Mouse (Mus musculus): ENCODE measurements around the gene Egfl8. TPM values are rescaled to one million over a fixed set of nuclear protein-coding genes. Genes with fewer than 3 reads are reported as not detected.

Egfl8 gene
- polyA plus RNA-seq, 1 experiment from 2014 or later, result 6.1 TPM

- Histone ChIP-seq H3K9me3 (replicated peaks; ENCODE audit: control insufficient read depth, low read length, poor library complexity, severe bottlenecking) (no peaks in the 10 kb centered on the region), H3K4me2 (ENCODE audit: low read length) (peak overlapping the region; percentile 80), H3K4me3 (ENCODE audit: low read depth, low read length) (no peak overlapping the region), H3K9ac (ENCODE audit: low read depth, low read length) (no peak overlapping the region; the same call in 1 of the 2 replicates), H3K4me1 (ENCODE audit: control insufficient read depth, insufficient read depth, low read length) (peaks cover 49% of the 10 kb centered on the region), H3K27me3 (ENCODE audit: control insufficient read depth, insufficient read depth, low read depth, low read length) (no peaks in the 10 kb centered on the region), H3K36me3 (ENCODE audit: control insufficient read depth, insufficient read depth, low read length) (peaks cover 7% of the 10 kb centered on the region; the same call in 1 of the 2 replicates), H3K27ac (ENCODE audit: low read length) (peak overlapping the region; percentile 97)
- 68% methylated on average over 15 of the region's 15 CpGs for whole genome bisulfite sequencing
- ATAC-seq, result no peak
These were observed 25.4 kb downstream of the Egfl8 start for GRCm38 (mm10) chr17:34590154-34590987.

GRCm38 (mm10) chr17:34589681-34590101, 26.1 kb downstream of the Egfl8 start, which contains the start of gene Gpsm3:
TSS of gene Gpsm3 (plus strand) at chr17:34589806.
- WGBS, result 31% methylated on average over 7 of the region's 7 CpGs
- Histone ChIP-seq H3K4me1 (ENCODE audit: control insufficient read depth, insufficient read depth, low read length) (peaks cover 47% of the 10 kb centered on the region), H3K27me3 (ENCODE audit: control insufficient read depth, insufficient read depth, low read depth, low read length) (no peaks in the 10 kb centered on the region), H3K27ac (ENCODE audit: low read length) (no peak within 1 kb of the TSS; the same call in 1 of the 2 replicates), H3K4me3 (ENCODE audit: low read depth, low read length) (no peak within 1 kb of the TSS), H3K4me2 (ENCODE audit: low read length) (peak within 1 kb of the TSS; percentile 80; the same call in 1 of the 2 replicates), H3K36me3 (ENCODE audit: control insufficient read depth, insufficient read depth, low read length) (0 out of 2 replicates have a peak, but pooled peaks cover 2% of the 10 kb centered on the region), H3K9me3 (replicated peaks; ENCODE audit: control insufficient read depth, low read length, poor library complexity, severe bottlenecking) (no peaks in the 10 kb centered on the region), H3K9ac (ENCODE audit: low read depth, low read length) (no peak within 1 kb of the TSS)
- ATAC-seq, result no peak

GRCm38 (mm10) chr17:34589206-34589605, 26.6 kb downstream of the Egfl8 start:
- H3K27me3 ChIP-seq (ENCODE audit: control insufficient read depth, insufficient read depth, low read depth, low read length), result no peaks in the 10 kb centered on the region
- no peaks in the 10 kb centered on the region for H3K36me3 ChIP-seq (ENCODE audit: control insufficient read depth, insufficient read depth, low read length)
- H3K9me3 ChIP-seq (replicated peaks; ENCODE audit: control insufficient read depth, low read length, poor library complexity, severe bottlenecking), result no peaks in the 10 kb centered on the region
- WGBS, result 52% methylated on average over 7 of the region's 7 CpGs
- H3K4me3 ChIP-seq (ENCODE audit: low read depth, low read length), result no peak overlapping the region
- H3K4me1 ChIP-seq (ENCODE audit: control insufficient read depth, insufficient read depth, low read length), result peaks cover 42% of the 10 kb centered on the region
- ATAC-seq, result no peak
- H3K27ac ChIP-seq (ENCODE audit: low read length), result no peak overlapping the region
- H3K9ac ChIP-seq (ENCODE audit: low read depth, low read length), result no peak overlapping the region
- no peak overlapping the region for H3K4me2 ChIP-seq (ENCODE audit: low read length)

GRCm38 (mm10) chr17:34588767-34589166, 27.0 kb downstream of the Egfl8 start:
- H3K27ac ChIP-seq (ENCODE audit: low read length), result no peak overlapping the region
- no peaks in the 10 kb centered on the region for H3K27me3 ChIP-seq (ENCODE audit: control insufficient read depth, insufficient read depth, low read depth, low read length)
- H3K36me3 ChIP-seq (ENCODE audit: control insufficient read depth, insufficient read depth, low read length), result no peaks in the 10 kb centered on the region
- H3K9ac ChIP-seq (ENCODE audit: low read depth, low read length), result no peak overlapping the region
- 67% methylated on average over 3 of the region's 3 CpGs for WGBS
- no peak overlapping the region for H3K4me2 ChIP-seq (ENCODE audit: low read length)
- H3K4me1 ChIP-seq (ENCODE audit: control insufficient read depth, insufficient read depth, low read length), result peaks cover 38% of the 10 kb centered on the region
- ATAC-seq, result no peak
- no peaks in the 10 kb centered on the region for H3K9me3 ChIP-seq (replicated peaks; ENCODE audit: control insufficient read depth, low read length, poor library complexity, severe bottlenecking)
- H3K4me3 ChIP-seq (ENCODE audit: low read depth, low read length), result no peak overlapping the region

- ATAC-seq, result no peak
These were observed 28.0 kb downstream of the Egfl8 start for GRCm38 (mm10) chr17:34587814-34588213.

GRCm38 (mm10) chr17:34587423-34587811, 28.4 kb downstream of the Egfl8 start:
- H3K4me1 ChIP-seq (ENCODE audit: control insufficient read depth, insufficient read depth, low read length), result peaks cover 32% of the 10 kb centered on the region
- no peaks in the 10 kb centered on the region for H3K27me3 ChIP-seq (ENCODE audit: control insufficient read depth, insufficient read depth, low read depth, low read length)
- peak overlapping the region; percentile 90 for H3K9ac ChIP-seq (ENCODE audit: low read depth, low read length)
- under 1% methylated on average over 49 of the region's 50 CpGs for WGBS
- H3K36me3 ChIP-seq (ENCODE audit: control insufficient read depth, insufficient read depth, low read length), result no peaks in the 10 kb centered on the region
- H3K4me3 ChIP-seq (ENCODE audit: low read depth, low read length), result peak overlapping the region; percentile 71
- no peaks in the 10 kb centered on the region for H3K9me3 ChIP-seq (replicated peaks; ENCODE audit: control insufficient read depth, low read length, poor library complexity, severe bottlenecking)
- H3K4me2 ChIP-seq (ENCODE audit: low read length), result peak overlapping the region; percentile 85
- ATAC-seq, result peak; percentile 82
- peak overlapping the region; percentile 100 for H3K27ac ChIP-seq (ENCODE audit: low read length)

More at GRCm38 (mm10) chr17:34587814-34588213, 28.0 kb downstream of the Egfl8 start:
- peak overlapping the region; percentile 90 for H3K9ac ChIP-seq (ENCODE audit: low read depth, low read length)
- peaks cover 32% of the 10 kb centered on the region for H3K4me1 ChIP-seq (ENCODE audit: control insufficient read depth, insufficient read depth, low read length)
- no peaks in the 10 kb centered on the region for H3K36me3 ChIP-seq (ENCODE audit: control insufficient read depth, insufficient read depth, low read length)
- WGBS, result 3% methylated on average over 19 of the region's 19 CpGs
- H3K27ac ChIP-seq (ENCODE audit: low read length), result peak overlapping the region; percentile 100
- peak overlapping the region; percentile 71 for H3K4me3 ChIP-seq (ENCODE audit: low read depth, low read length)
- H3K9me3 ChIP-seq (replicated peaks; ENCODE audit: control insufficient read depth, low read length, poor library complexity, severe bottlenecking), result no peaks in the 10 kb centered on the region
- H3K4me2 ChIP-seq (ENCODE audit: low read length), result peak overlapping the region; percentile 85
- H3K27me3 ChIP-seq (ENCODE audit: control insufficient read depth, insufficient read depth, low read depth, low read length), result no peaks in the 10 kb centered on the region

GRCm38 (mm10) chr17:34586796-34587422, 28.9 kb downstream of the Egfl8 start:
- no peaks in the 10 kb centered on the region for H3K27me3 ChIP-seq (ENCODE audit: control insufficient read depth, insufficient read depth, low read depth, low read length)
- H3K4me1 ChIP-seq (ENCODE audit: control insufficient read depth, insufficient read depth, low read length), result peaks cover 32% of the 10 kb centered on the region
- H3K9me3 ChIP-seq (replicated peaks; ENCODE audit: control insufficient read depth, low read length, poor library complexity, severe bottlenecking), result no peaks in the 10 kb centered on the region
- peak; percentile 77 for ATAC-seq
- WGBS, result under 1% methylated on average over 38 of the region's 38 CpGs
- peak overlapping the region; percentile 71 for H3K4me3 ChIP-seq (ENCODE audit: low read depth, low read length)
- peak overlapping the region; percentile 100 for H3K27ac ChIP-seq (ENCODE audit: low read length)
- H3K9ac ChIP-seq (ENCODE audit: low read depth, low read length), result peak overlapping the region; percentile 90
- H3K36me3 ChIP-seq (ENCODE audit: control insufficient read depth, insufficient read depth, low read length), result no peaks in the 10 kb centered on the region
- H3K4me2 ChIP-seq (ENCODE audit: low read length), result peak overlapping the region; percentile 85

- Histone ChIP-seq H3K36me3 (ENCODE audit: control insufficient read depth, insufficient read depth, low read length) (no peaks in the 10 kb centered on the region), H3K4me1 (ENCODE audit: control insufficient read depth, insufficient read depth, low read length) (peaks cover 26% of the 10 kb centered on the region), H3K9me3 (replicated peaks; ENCODE audit: control insufficient read depth, low read length, poor library complexity, severe bottlenecking) (no peaks in the 10 kb centered on the region), H3K4me2 (ENCODE audit: low read length) (peak overlapping the region; percentile 85), H3K27ac (ENCODE audit: low read length) (peak overlapping the region; percentile 100), H3K9ac (ENCODE audit: low read depth, low read length) (peak overlapping the region; percentile 90), H3K4me3 (ENCODE audit: low read depth, low read length) (peak overlapping the region; percentile 71), H3K27me3 (ENCODE audit: control insufficient read depth, insufficient read depth, low read depth, low read length) (no peaks in the 10 kb centered on the region)
- ATAC-seq, result peak; percentile 22
- WGBS, result 14% methylated on average over 32 of the region's 32 CpGs
These were observed 29.6 kb downstream of the Egfl8 start for GRCm38 (mm10) chr17:34585877-34586771.
